Mouse (Mus musculus) cortical plate, adult 2 months (tissue): ENCODE measurements around the gene Pfas. TPM values are rescaled to one million over a fixed set of nuclear protein-coding genes. Genes with fewer than 3 reads are reported as not detected.
"Not testable (repeated sequence)": the region's sequence is repeated elsewhere in the genome, so short reads cannot be mapped to it uniquely, and the experiment has no call there.

Source experiments
- H3K27ac ChIP-seq: fragments of 200-500 bp; 2 replicates; pipeline ENCODE4 v1.5.1; 2012; ENCODE audit warnings: low read length, control low read depth, inconsistent platforms; ENCODE audit not compliant: insufficient read depth
- H3K4me1 ChIP-seq: fragments of 200-500 bp; 2 replicates; pipeline ENCODE4 v1.6.1; 2011; ENCODE audit warnings: low read length; ENCODE audit not compliant: control insufficient read depth, insufficient read depth
- H3K4me3 ChIP-seq: fragments of 200-500 bp; 2 replicates; pipeline ENCODE4 v1.5.1; 2011; ENCODE audit warnings: mild to moderate bottlenecking, low read length, control low read depth; ENCODE audit not compliant: insufficient read depth
- CTCF ChIP-seq: fragments of 200-500 bp; IDR thresholded peaks from 2 replicates; pipeline ENCODE4 v1.5.1; 2011; ENCODE audit warnings: mild to moderate bottlenecking, control low read depth, low read length; ENCODE audit not compliant: insufficient read depth; ENCODE audit errors: extremely low read depth
- POLR2A ChIP-seq: fragments of 200-500 bp; IDR thresholded peaks from 2 replicates; pipeline ENCODE4 v1.6.1; 2011; ENCODE audit warnings: mild to moderate bottlenecking, low read length, control low read depth; ENCODE audit not compliant: insufficient read depth; ENCODE audit errors: extremely low read depth
- polyA plus RNA-seq: library from polyadenylated mRNA; depleted of rRNA; stranded (reverse); fragments of >200 nt; gene quantifications from 2 replicates; pipeline ENCODE4 v1.2.3, GENCODE M21; 2012; rRNA removed

The Pfas gene
- polyA plus RNA-seq, 1 experiment = 17.6 TPM

DNA sequence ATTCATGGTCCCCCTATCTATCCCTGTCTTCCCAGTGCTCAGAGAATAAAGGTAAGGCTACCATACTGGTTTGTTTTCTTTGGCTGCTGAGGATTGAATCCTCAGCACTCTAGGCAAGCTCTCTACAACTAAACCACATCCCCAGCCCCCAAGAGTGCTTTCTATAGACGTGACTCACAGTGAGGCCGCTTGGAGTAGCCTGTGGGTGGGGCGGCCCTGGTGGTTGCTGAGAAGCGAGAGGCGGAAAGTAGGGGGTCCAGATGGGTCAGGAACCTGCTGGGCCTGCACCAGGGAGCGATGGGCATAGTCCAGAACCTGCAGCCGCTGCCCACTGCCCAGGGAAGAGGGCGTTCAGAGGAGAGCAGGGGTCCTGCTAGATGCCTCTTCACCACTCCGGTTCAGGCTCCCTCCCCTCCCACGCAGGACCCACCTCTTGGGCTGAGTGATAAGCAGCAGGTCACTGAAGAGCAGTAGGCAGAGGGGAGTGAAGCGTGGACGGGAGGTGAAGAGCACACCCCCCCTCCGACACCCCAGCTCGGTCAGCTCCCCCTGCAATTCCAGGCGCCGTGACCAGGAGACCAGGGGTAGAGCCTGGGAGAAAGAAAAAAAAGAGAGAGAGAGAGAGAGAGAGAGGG, 61.3 kb downstream of the Pfas start:
- TF ChIP-seq CTCF (no peak), POLR2A (no peak)
- peak overlapping the region; percentile 53 for H3K4me3 ChIP-seq
- 0 out of 2 replicates have a peak, but pooled peaks cover 2% of the 10 kb centered on the region for H3K4me1 ChIP-seq
- H3K27ac ChIP-seq = peak overlapping the region; percentile 73

- 0 out of 2 replicates have a peak, but pooled peaks cover 2% of the 10 kb centered on the region for H3K4me1 ChIP-seq
- no peak overlapping the region for H3K27ac ChIP-seq
- TF ChIP-seq POLR2A = no peak
- peak overlapping the region; percentile 53; the same call in 1 of the 2 replicates for H3K4me3 ChIP-seq
Measured at GRCm38 (mm10) chr11:68946001-68946400, 62.3 kb downstream of the Pfas start.

GRCm38 (mm10) chr11:68945245-68945644, 63.0 kb downstream of the Pfas start:
- Histone ChIP-seq H3K4me1 (peaks cover 4% of the 10 kb centered on the region), H3K4me3 (no peak overlapping the region), H3K27ac (no peak overlapping the region)
- TF ChIP-seq POLR2A (no peak), CTCF (no peak)

DNA sequence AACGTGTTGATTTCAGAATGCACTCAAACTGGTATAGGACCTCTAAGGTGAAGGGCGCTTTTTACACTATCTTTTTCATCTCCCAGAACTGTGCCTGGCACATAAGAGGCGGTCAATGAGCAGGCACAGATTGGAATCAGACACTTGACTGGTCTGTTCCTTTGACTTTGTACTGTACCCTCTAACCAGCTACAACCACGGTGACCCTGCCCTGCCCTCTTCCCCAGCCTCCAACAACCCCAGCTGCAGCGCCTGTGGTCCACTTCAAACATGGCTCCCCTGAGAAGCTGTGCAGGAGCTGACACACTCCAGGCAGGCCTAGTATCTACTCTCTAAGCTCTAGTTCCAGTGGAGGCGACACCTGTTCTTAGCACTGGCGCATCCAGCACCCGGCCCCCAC, 65.5 kb downstream of the Pfas start:
- Histone ChIP-seq H3K4me3 (no peak overlapping the region), H3K27ac (no peak overlapping the region), H3K4me1 (peaks cover 4% of the 10 kb centered on the region)
- TF ChIP-seq CTCF (no peak), POLR2A (no peak)

DNA sequence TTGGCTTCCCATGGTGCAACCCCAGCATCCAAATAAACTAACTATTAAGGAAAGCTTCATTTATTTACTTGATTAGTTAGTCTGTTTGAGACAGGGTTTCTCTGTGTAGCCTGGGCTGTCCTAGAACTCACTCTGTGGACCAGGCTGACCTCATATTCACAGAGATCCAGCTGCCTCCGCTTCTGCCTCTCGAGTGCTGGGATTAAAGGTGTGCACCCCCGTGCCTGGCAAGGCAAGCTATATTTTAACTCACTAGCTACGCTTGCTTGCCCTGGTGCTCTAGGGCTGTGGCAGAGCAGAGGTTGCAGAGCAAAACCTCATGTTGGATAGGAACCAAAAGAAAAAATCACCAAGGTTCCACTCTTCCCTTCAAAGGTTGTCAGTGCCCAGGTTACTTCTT, 67.7 kb downstream of the Pfas start:
- peak overlapping the region; percentile 34 for H3K4me3 ChIP-seq
- no peak overlapping the region for H3K27ac ChIP-seq
- peaks cover 2% of the 10 kb centered on the region for H3K4me1 ChIP-seq
- TF ChIP-seq CTCF = no peak
- no peak for TF ChIP-seq POLR2A

DNA sequence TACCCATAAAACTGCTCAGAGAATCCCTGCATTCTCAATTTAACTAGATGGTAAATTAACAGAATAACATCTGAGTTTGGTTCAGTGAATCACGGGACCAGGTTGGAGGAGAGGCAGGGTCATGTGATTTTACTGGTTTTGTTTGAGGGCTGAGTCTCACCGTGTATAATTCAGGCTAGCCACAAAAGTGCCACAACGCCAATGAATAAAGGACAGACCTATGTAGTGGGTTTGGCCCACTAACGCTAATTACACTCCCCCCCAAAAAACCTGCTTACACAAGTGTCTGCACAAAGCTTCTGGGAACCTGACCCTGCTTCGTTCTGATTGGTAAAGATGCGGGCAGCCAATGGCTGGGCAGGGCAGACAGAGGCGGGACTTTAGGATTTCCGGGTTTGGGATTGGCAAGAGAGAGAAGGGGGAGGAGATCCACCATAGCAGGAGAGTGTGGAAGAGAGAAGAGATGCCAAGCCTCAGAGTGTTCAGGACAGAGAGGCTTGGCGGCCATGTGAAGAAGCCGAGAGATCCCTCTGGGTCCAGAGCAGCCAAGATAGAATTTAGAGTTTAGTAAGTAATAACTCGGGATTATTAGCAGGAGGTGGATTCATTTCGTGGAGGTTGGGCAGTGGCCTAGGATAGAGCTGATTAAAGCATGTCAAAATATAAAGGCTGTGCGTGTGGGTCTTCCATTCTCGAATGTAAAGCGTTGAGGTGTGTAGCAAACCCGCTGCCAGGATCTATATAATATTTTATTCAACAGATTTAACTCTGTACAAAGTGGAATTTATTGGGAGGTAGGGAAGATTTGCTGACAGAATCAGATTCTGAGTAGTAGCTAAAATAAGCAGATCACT, 68.6 kb downstream of the Pfas start:
- TF ChIP-seq CTCF = no peak
- peak; percentile 97 for TF ChIP-seq POLR2A
- Histone ChIP-seq H3K27ac (0 out of 2 replicates have a peak overlapping the region, but pooled peaks have one; percentile 32), H3K4me3 (peak overlapping the region; percentile 34), H3K4me1 (peaks cover 2% of the 10 kb centered on the region)

- H3K27ac ChIP-seq, H3K4me1 ChIP-seq, H3K4me3 ChIP-seq: not testable (repeated sequence)
Measured at GRCm38 (mm10) chr11:68936951-68937350, 71.3 kb downstream of the Pfas start.

Other genes starting within 250 kb of the Pfas start
- 102 and 103 TPM in 2 replicates for gene Ndel1, start 136.6 kb downstream of the Pfas start, polyA plus RNA-seq
- 0.04 and 0.06 TPM in 2 replicates for gene Rnf222, start 119.9 kb downstream of the Pfas start, polyA plus RNA-seq
- gene Rpl26, start 106.9 kb downstream of the Pfas start, polyA plus RNA-seq = 1,839 and 1,926 TPM in 2 replicates
- gene Odf4, start 81.4 kb downstream of the Pfas start, polyA plus RNA-seq = 0.79 and 1.2 TPM in 2 replicates
- gene Arhgef15, start 51.0 kb downstream of the Pfas start, polyA plus RNA-seq = 27.5 and 32.5 TPM in 2 replicates
- gene Slc25a35, start 40.3 kb downstream of the Pfas start, polyA plus RNA-seq = 12.2 and 12.8 TPM in 2 replicates
- 33.8 and 37.5 TPM in 2 replicates for gene Rangrf, start 33.3 kb downstream of the Pfas start, polyA plus RNA-seq
- gene Ctc1, start 7.5 kb upstream of the Pfas start, polyA plus RNA-seq = 47.0 and 50.0 TPM in 2 replicates
- 0.57 and 1.2 TPM in 2 replicates for gene Aurkb, start 37.2 kb upstream of the Pfas start, polyA plus RNA-seq
- 32.5 and 34.1 TPM in 2 replicates for gene Borcs6, start 51.3 kb upstream of the Pfas start, polyA plus RNA-seq
- gene Tmem107, start 62.3 kb upstream of the Pfas start, polyA plus RNA-seq = 20.6 and 21.4 TPM in 2 replicates
- gene Vamp2, start 80.0 kb upstream of the Pfas start, polyA plus RNA-seq = 1,153 and 1,156 TPM in 2 replicates
- 48.3 and 57.6 TPM in 2 replicates for gene Per1, start 86.8 kb upstream of the Pfas start, polyA plus RNA-seq
- gene Hes7, start 111.9 kb upstream of the Pfas start, polyA plus RNA-seq = 0.50 and 0.83 TPM in 2 replicates
- gene 9130213A22Rik, start 114.1 kb upstream of the Pfas start, polyA plus RNA-seq = 2.1 and 2.3 TPM in 2 replicates
- 8.7 and 11.6 TPM in 2 replicates for gene Aloxe3, start 117.4 kb upstream of the Pfas start, polyA plus RNA-seq
- 4.4 and 5.4 TPM in 2 replicates for gene Alox12b, start 148.5 kb upstream of the Pfas start, polyA plus RNA-seq
- gene Alox8, start 189.4 kb upstream of the Pfas start, polyA plus RNA-seq = 2.2 and 2.7 TPM in 2 replicates
- gene Gucy2e, start 228.6 kb upstream of the Pfas start, polyA plus RNA-seq = 1.6 TPM in 2 replicates